Mouse (Mus musculus) CD4-positive naive resting alpha-beta T cell, adult 57 days (primary cell): ENCODE results near the gene Vps54. TPM values are rescaled to one million over a fixed set of nuclear protein-coding genes. Genes with fewer than 3 reads are reported as not detected.

Experiments
- total RNA-seq: library from RNA; stranded (reverse); gene quantifications from one replicate; pipeline ENCODE4 v1.2.4, GENCODE M21; 2023

The Vps54 gene
- total RNA-seq: 78.3 TPM

GRCm38 (mm10) chr11:21239021-21239661 lies at the start of gene Vps54:
Gene Vps54, plus strand, starts transcription at chr11:21239281.

Other genes starting within 250 kb of the Vps54 start
- 290 TPM for gene Peli1, start 148.0 kb upstream of the Vps54 start, total RNA-seq
- 25.0 TPM for gene Ugp2, start 131.9 kb downstream of the Vps54 start, total RNA-seq